Mouse (Mus musculus) C2C12 (cell line): ENCODE measurements around the gene Ttll11.

Experiments used
- CEBPB ChIP-seq: IDR thresholded peaks from one replicate; pipeline ENCODE4 v1.6.1; 2011; ENCODE audit warnings: low read depth, mild to moderate bottlenecking, control low read depth, moderate library complexity
- CTCF ChIP-seq: IDR thresholded peaks from one replicate; pipeline ENCODE4 v1.5.1; 2011; ENCODE audit not compliant: control insufficient read depth, insufficient read depth, insufficient read length
- MYOG ChIP-seq: IDR thresholded peaks from one replicate; pipeline ENCODE4 v1.6.1; 2011; ENCODE audit not compliant: control insufficient read depth, insufficient read length; ENCODE audit errors: extremely low read depth
- USF1 ChIP-seq: IDR thresholded peaks from one replicate; pipeline ENCODE4 v1.6.1; 2011; ENCODE audit warnings: low read depth, mild to moderate bottlenecking, control low read depth, moderate library complexity

DNA sequence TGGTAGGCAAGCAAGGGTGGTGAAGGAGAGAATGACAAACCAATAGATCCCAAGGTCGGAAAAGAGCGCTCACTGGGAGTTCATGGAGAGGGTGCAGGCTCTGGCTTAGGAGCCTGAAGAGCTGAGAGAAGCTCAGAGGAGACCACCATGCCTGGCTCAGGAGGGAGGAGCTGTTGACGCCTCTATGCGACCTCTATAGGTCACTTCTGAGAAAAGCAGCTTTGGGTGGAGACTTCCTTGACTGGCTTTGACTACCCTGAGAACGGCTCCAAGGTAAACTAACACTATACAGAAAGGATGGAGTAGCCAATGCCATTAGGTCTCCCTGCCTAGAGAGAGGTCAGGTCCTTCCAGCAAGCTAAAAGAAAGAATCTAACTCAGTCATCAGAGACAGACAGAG, 124.8 kb downstream of the Ttll11 start:
- TF ChIP-seq CEBPB (no peak), CTCF (no peak), USF1 (no peak), MYOG (no peak)
